Mouse (Mus musculus) kidney, embryonic 14.5 days (tissue): ENCODE measurements around the gene Chst8. TPM values are rescaled to one million over a fixed set of nuclear protein-coding genes. Genes with fewer than 3 reads are reported as not detected.
A peak's percentile ranks its signal among the peaks of the same experiment; 100 is the strongest.

ENCODE experiments used
- ATAC-seq: fragments of 200-750 bp; cut with Nextera tagmentation; 2 replicates; pipeline ENCODE4 v1.8.0; 2017; ENCODE audit warnings: moderate number of reproducible peaks, mild to moderate bottlenecking, moderate TSS enrichment, moderate library complexity; ENCODE audit not compliant: low FRiP score, low TSS enrichment
- H3K27ac ChIP-seq: fragments of 300-500 bp; sonication (generic); 2 replicates; pipeline ENCODE4 v1.5.1; 2014; ENCODE audit warnings: low read depth, mild to moderate bottlenecking, low read length, moderate library complexity, mixed read lengths
- H3K27me3 ChIP-seq: fragments of 300-500 bp; sonication (generic); 2 replicates; pipeline ENCODE4 v1.6.1; 2014; ENCODE audit warnings: mild to moderate bottlenecking, low read length; ENCODE audit not compliant: control insufficient read depth, insufficient read depth
- H3K36me3 ChIP-seq: fragments of 300-500 bp; sonication (generic); 2 replicates; pipeline ENCODE4 v1.6.1; 2014; ENCODE audit warnings: low read length, mixed read lengths; ENCODE audit not compliant: control insufficient read depth, insufficient read depth
- H3K4me1 ChIP-seq: fragments of 300-500 bp; sonication (generic); 2 replicates; pipeline ENCODE4 v1.6.1; 2014; ENCODE audit warnings: low read length, mixed read lengths; ENCODE audit not compliant: control insufficient read depth, insufficient read depth
- H3K4me2 ChIP-seq: fragments of 300-500 bp; sonication (generic); replicated peaks from 2 replicates; pipeline ENCODE4 v1.6.1; 2014; ENCODE audit warnings: low read depth, mild to moderate bottlenecking, low read length
- H3K4me3 ChIP-seq: fragments of 300-500 bp; sonication (generic); 2 replicates; pipeline ENCODE4 v1.5.1; 2014; ENCODE audit warnings: mild to moderate bottlenecking, low read length
- H3K9ac ChIP-seq: fragments of 300-500 bp; sonication (generic); 2 replicates; pipeline ENCODE4 v1.6.1; 2014; ENCODE audit warnings: low read depth, mild to moderate bottlenecking, low read length, moderate library complexity
- H3K9me3 ChIP-seq: fragments of 300-500 bp; sonication (generic); 2 replicates; pipeline ENCODE4 v1.6.1; 2016; ENCODE audit warnings: low read length; ENCODE audit not compliant: control insufficient read depth
- WGBS: fragments of 180-500 bp; shearing (Covaris S2); extraction: QIAGEN DNeasy Blood & Tissue Kit; methylation state at CpG from one replicate; pipeline ENCODE4 v1.1.7; 2014; 5-methylcytosine and 5-hydroxymethylcytosine counted together
- polyA plus RNA-seq: library from polyadenylated mRNA; unstranded; fragments of >200 nt; fragmentation: Nextera tagmentation; extraction: Ambion mirVana; gene quantifications from 2 replicates; pipeline ENCODE4 v1.2.1, GENCODE M21; 2014

Chst8 gene
- polyA plus RNA-seq, 1 experiment from 2014 or later, result 8.7 TPM

- no peak overlapping the region for H3K4me2 ChIP-seq
- no peak overlapping the region for H3K27ac ChIP-seq
- H3K4me3 ChIP-seq, result no peak overlapping the region
- peaks cover 9% of the 10 kb centered on the region; the same call in 1 of the 2 replicates for H3K4me1 ChIP-seq
- H3K36me3 ChIP-seq, result no peaks in the 10 kb centered on the region
- 67% methylated on average over 3 of the region's 3 CpGs for WGBS
- no peak for ATAC-seq
- peaks cover 17% of the 10 kb centered on the region for H3K27me3 ChIP-seq
- no peak overlapping the region for H3K9ac ChIP-seq
- no peaks in the 10 kb centered on the region for H3K9me3 ChIP-seq
Measured at GRCm38 (mm10) chr7:34670778-34671177, 141.7 kb downstream of the Chst8 start.

GRCm38 (mm10) chr7:34669336-34669735, 143.2 kb downstream of the Chst8 start:
- no peak overlapping the region for H3K4me3 ChIP-seq
- no peak overlapping the region for H3K4me2 ChIP-seq
- H3K4me1 ChIP-seq, result peaks cover 3% of the 10 kb centered on the region; the same call in 1 of the 2 replicates
- no peaks in the 10 kb centered on the region for H3K9me3 ChIP-seq
- WGBS, result 26% methylated on average over 9 of the region's 9 CpGs
- H3K27me3 ChIP-seq, result peaks cover 4% of the 10 kb centered on the region
- no peak overlapping the region for H3K27ac ChIP-seq
- H3K36me3 ChIP-seq, result no peaks in the 10 kb centered on the region
- ATAC-seq, result no peak
- no peak overlapping the region for H3K9ac ChIP-seq

GRCm38 (mm10) chr7:34667874-34668273, 144.6 kb downstream of the Chst8 start:
- Histone ChIP-seq H3K9me3 (no peaks in the 10 kb centered on the region), H3K4me3 (no peak overlapping the region), H3K4me1 (peaks cover 3% of the 10 kb centered on the region; the same call in 1 of the 2 replicates), H3K9ac (no peak overlapping the region), H3K36me3 (no peaks in the 10 kb centered on the region), H3K27me3 (no peaks in the 10 kb centered on the region), H3K27ac (no peak overlapping the region), H3K4me2 (no peak overlapping the region)
- no peak for ATAC-seq
- 47% methylated on average over 16 of the region's 16 CpGs for WGBS

GRCm38 (mm10) chr7:34663145-34663544, 149.4 kb downstream of the Chst8 start:
- no peak overlapping the region for H3K4me3 ChIP-seq
- ATAC-seq, result no peak
- no peaks in the 10 kb centered on the region for H3K36me3 ChIP-seq
- no peaks in the 10 kb centered on the region; the same call in 1 of the 2 replicates for H3K4me1 ChIP-seq
- no peaks in the 10 kb centered on the region for H3K27me3 ChIP-seq
- no peak overlapping the region for H3K27ac ChIP-seq
- WGBS, result 50% methylated on average over 7 of the region's 7 CpGs
- no peak overlapping the region for H3K9ac ChIP-seq
- no peaks in the 10 kb centered on the region for H3K9me3 ChIP-seq
- H3K4me2 ChIP-seq, result no peak overlapping the region

- H3K9ac ChIP-seq, result no peak overlapping the region
- WGBS, result 33% methylated on average over 5 of the region's 5 CpGs
- no peak overlapping the region for H3K27ac ChIP-seq
- no peaks in the 10 kb centered on the region for H3K4me1 ChIP-seq
- H3K36me3 ChIP-seq, result no peaks in the 10 kb centered on the region
- no peak overlapping the region for H3K4me2 ChIP-seq
- no peaks in the 10 kb centered on the region for H3K27me3 ChIP-seq
- H3K9me3 ChIP-seq, result no peaks in the 10 kb centered on the region
- no peak for ATAC-seq
- no peak overlapping the region for H3K4me3 ChIP-seq
Measured at GRCm38 (mm10) chr7:34662227-34662626, 150.3 kb downstream of the Chst8 start.

GRCm38 (mm10) chr7:34659386-34660085, 153.0 kb downstream of the Chst8 start:
- no peaks in the 10 kb centered on the region for H3K9me3 ChIP-seq
- no peaks in the 10 kb centered on the region for H3K36me3 ChIP-seq
- H3K4me2 ChIP-seq, result no peak overlapping the region
- no peaks in the 10 kb centered on the region for H3K4me1 ChIP-seq
- no peak overlapping the region for H3K4me3 ChIP-seq
- no peak overlapping the region for H3K27ac ChIP-seq
- no peaks in the 10 kb centered on the region for H3K27me3 ChIP-seq
- no peak overlapping the region for H3K9ac ChIP-seq
- WGBS, result 64% methylated on average over 6 of the region's 6 CpGs
- ATAC-seq, result no peak

- WGBS, result 74% methylated on average over 5 of the region's 5 CpGs
- H3K27ac ChIP-seq, result peak within 1 kb of the TSS; percentile 98
- 0 out of 2 replicates have a peak, but pooled peaks cover 3% of the 10 kb centered on the region for H3K4me1 ChIP-seq
- peak within 1 kb of the TSS; percentile 88 for H3K4me3 ChIP-seq
- no peaks in the 10 kb centered on the region for H3K27me3 ChIP-seq
- H3K9me3 ChIP-seq, result no peaks in the 10 kb centered on the region
- H3K9ac ChIP-seq, result 0 out of 2 replicates have a peak within 1 kb of the TSS, but pooled peaks have one; percentile 98
- no peaks in the 10 kb centered on the region for H3K36me3 ChIP-seq
- no peak for ATAC-seq
- peak within 1 kb of the TSS; percentile 77 for H3K4me2 ChIP-seq
Measured at GRCm38 (mm10) chr7:34656632-34657031, 155.9 kb downstream of the Chst8 start, which contains the start of gene Kctd15. Gene Kctd15, minus strand, starts transcription at chr7:34656732.

- Histone ChIP-seq H3K27ac (peak overlapping the region; percentile 98), H3K4me3 (peak overlapping the region; percentile 88), H3K9ac (peak overlapping the region; percentile 98), H3K4me2 (peak overlapping the region; percentile 77), H3K36me3 (peaks cover 3% of the 10 kb centered on the region; the same call in 1 of the 2 replicates), H3K9me3 (no peaks in the 10 kb centered on the region), H3K4me1 (0 out of 2 replicates have a peak, but pooled peaks cover 6% of the 10 kb centered on the region), H3K27me3 (no peaks in the 10 kb centered on the region)
- ATAC-seq, result peak; percentile 81
- WGBS, result under 1% methylated on average over 38 of the region's 74 CpGs
Measured at GRCm38 (mm10) chr7:34655086-34655839, 157.2 kb downstream of the Chst8 start.
